Mouse (Mus musculus): Measurements from ENCODE around the gene Ccdc127.
A peak's percentile ranks its signal among the peaks of the same experiment; 100 is the strongest.

The Ccdc127 gene

DNA sequence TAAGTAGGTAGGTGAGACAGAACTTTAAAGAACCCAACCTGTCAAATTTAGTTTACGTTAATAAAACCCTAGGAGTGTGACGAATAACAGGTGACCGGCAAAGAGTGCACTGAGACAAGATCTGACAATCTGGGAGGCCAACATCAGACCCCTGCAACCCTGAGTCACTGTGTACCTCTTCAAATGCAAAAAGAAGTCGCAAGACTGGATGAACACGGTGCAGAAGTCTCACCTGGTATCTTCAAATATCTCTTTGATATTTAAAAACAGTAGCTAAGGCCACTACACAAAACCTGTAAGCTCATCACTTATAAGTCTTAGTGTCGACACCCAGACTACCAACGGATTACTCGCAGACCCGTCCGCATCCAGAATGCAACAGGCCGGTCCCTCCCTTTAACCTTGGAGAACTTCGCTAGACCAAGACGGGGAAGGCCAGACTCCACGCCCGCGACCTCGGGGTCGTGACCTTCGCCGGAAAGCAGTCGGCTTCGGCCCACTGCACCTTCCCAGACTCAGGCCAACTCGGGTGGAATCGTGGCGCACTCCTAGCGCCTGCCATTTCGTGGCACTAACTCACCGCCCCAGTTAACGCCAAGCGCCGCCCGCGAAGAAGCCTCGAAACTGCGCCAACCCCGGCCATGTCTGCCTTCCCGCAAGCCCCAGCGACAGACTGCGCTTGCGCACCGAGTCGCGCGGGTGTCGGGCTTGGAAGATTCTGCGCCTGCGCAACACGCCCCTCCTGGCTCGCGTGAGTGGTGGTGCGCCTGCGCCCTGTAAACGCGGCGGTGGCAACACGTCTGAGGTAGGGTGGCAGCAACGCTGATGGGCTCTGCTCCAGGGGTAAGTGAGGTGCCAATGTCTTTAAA lies at the start of gene Ccdc127, which contains the start of gene Sdha:
Ccdc127 (plus strand) TSS at position 744 of the 869 bp plus-strand sequence.
Sdha (minus strand) TSS at position 715 of the 869 bp plus-strand sequence.
- DNase-seq (ENCODE audit: extremely low read depth, low read depth, low spot score): no peak

DNA sequence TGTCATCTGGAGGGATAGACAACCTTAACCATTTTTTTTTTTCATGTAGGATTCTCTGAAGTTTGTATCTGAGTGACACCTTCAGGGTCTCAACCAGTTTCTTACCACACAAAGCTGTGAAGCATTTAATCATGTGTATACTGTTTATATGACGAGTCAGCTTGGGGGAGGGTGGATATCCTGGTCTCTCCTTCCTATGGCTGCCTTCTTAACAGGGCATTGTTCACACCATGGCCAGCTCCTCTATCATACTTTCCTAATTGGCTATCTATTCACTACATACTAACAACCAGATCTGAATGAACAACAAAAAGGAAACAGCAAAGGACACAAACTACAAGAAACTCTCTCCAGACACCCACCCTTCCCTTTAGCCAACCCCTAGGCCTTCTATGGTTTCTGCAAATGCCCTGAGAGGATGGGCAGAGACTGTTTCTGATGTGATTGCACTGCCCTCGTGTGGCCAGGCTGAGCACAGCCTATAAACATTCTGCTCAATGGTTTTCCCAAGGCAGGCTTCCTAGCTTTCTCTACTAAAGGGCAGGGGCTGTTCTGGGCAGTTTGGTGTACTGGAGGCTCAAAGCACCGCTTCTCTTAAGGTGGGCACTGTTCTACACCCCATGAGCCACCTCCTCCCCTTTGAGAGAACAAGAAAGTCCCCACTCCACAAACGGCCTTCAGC lies 49.0 kb upstream of the Ccdc127 start:
- DNase-seq (ENCODE audit: extremely low read depth, low read depth, low spot score): no peak

DNA sequence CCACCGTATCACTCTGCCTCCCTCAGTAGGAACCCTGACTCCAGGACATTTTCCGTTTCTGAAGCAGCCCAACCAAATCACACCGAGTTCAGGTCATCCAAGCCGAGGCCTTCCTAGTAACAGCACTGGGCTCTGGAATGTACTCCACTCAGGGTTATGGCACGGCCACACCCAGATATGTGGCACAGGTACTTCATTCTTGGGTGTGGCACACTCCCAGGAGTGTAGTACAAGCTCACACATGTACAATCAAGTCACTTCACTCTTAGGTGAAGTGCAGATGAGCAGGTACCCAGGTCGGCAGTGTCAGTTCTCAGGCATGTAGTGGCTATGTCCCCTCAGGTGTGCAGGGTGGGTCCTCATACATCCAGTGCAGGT lies 48.5 kb upstream of the Ccdc127 start:
- DNase-seq (ENCODE audit: extremely low read depth, low read depth, low spot score): no peak

DNA sequence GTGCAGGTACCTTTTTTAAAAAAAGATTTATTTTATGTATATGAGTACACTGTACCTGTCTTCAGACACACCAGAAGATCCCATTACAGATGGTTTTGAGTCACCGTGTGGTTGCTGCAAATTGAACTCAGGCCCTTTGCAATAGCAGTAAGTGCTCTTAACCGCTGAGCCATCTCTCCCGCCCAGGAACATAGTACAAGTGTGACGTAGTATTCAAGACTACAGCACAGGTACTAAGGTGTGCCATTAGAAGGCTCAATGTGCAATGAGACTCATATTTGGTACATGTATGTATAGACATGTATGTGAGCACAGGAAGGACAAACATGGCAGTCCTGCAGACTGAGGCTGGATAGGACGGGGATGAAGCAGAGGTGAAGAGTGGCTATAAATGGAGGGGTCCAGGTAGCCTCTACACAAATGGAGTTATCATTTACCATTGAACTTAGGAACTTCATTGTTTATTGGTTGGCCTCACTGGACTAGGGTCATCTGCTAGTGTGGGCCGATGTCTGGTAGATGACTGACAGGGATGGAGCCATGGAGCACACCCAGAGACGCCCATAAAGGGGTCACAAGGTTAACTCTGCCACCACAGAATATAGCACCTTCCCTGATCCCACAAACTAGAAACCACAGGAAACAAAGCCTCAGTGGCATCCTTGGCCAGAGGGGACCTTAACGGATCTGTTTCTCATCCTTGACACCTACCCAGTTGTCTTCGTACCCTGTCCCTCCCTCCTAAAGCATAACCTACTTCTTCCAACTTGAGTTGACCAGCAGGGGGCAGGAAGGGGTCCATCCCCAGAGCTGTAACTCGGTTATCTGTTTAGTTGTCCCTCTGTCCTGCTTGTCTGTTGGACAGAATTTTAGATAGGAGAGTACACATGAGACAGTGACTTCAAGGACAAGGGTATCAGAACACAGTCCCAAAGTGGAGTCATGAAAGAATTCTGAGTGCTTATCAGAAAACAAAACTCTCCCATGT lies 47.8 kb upstream of the Ccdc127 start:
- no peak for DNase-seq (ENCODE audit: extremely low read depth, low read depth, low spot score)

DNA sequence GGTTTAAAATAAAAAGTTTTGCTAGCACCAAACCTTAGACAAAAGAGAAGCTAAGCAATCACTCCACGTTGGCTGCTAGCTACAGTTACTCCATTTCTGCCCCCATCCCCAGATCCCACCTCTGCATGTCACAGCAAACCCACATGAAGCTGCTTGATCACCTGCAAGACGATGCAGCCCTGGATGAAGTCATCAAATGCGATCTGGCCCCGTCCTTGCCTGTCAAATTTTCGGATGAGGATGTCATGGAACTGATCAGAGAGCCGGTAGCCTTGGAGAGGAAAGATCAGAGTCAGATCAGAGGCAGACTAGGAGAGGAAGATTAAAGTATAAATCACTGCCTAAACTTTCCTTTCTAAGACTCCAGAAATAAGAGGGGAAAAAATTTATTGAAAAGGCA lies 44.7 kb upstream of the Ccdc127 start:
- DNase-seq (ENCODE audit: extremely low read depth, low read depth, low spot score): no peak

DNA sequence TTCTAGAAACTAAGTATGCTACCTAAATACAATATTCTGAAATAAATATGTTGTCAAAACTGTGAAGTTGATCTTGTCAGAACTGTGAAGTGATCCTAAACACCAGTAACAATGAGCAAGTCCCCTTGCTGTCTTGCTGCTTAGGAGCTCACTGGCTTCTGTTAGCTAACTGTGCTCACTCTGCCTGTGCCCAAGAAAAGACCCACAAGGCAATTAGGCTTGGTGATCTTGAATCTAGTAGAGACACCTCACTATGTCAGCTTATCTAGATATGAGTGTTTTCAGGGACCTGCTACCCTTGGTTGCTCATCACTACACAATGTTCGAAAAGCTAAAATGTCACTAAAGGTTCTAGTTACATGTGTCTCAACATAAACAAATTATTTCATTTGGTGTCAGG lies 44.3 kb upstream of the Ccdc127 start:
- no peak for DNase-seq (ENCODE audit: extremely low read depth, low read depth, low spot score)

DNA sequence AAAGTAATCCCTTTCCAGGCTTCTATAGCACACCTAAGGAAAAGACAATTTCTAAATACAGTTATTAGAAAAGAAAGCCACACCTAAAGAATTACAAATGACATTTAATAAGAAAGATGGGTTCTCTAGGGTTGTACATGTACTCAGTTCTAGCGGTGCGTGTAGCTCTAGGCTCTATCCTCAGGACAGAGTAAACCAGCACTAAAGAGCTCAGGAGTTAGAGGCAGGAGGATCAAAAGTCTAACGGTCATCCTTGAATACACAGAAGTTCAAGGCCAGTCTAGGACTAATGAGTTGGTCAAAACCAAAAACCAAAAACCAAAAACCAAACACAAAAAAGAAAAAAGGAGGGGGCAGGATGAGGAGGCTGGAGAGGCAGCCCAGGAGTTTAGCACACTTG lies 35.5 kb upstream of the Ccdc127 start:
- no peak for DNase-seq (ENCODE audit: extremely low read depth, low read depth, low spot score)

DNA sequence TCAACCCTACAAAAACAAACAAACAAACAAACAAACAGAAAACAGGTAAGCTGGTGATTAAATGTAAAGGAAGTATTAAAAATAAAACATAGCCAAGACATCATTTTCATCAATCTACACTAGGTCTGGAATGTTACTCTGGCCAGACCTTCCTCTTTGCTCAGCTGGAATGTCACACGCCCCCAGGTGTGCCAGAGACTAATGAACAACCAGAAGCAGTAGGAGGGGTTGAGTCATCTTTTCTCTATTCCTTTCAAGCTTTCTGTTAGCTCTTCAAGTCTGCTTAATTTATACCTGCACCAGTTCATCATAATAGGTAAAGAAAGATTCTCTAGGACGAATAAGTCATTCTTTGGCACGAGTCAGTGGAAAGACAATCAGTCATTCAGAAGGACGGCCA lies 33.7 kb upstream of the Ccdc127 start:
- no peak for DNase-seq (ENCODE audit: extremely low read depth, low read depth, low spot score)

DNA sequence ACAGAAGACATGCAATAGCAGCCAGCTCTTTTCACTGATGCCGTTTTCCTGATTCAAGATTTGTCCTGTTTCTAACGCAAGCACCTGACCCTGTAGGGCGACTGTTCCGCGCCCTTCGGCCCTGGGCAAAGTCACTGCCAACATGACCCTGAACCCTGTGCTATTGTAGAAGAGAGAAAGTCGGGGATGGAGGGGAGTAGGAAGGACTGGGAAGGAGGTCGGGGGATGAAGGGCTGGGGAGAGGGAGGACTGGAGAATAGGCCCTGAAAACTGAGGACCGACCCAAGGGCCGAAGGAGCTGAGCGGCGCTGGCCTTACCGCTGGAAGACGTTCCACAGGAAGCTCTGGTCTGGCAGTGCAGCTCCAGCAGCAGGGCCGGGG lies 33.3 kb upstream of the Ccdc127 start:
- DNase-seq (ENCODE audit: extremely low read depth, low read depth, low spot score): no peak

DNA sequence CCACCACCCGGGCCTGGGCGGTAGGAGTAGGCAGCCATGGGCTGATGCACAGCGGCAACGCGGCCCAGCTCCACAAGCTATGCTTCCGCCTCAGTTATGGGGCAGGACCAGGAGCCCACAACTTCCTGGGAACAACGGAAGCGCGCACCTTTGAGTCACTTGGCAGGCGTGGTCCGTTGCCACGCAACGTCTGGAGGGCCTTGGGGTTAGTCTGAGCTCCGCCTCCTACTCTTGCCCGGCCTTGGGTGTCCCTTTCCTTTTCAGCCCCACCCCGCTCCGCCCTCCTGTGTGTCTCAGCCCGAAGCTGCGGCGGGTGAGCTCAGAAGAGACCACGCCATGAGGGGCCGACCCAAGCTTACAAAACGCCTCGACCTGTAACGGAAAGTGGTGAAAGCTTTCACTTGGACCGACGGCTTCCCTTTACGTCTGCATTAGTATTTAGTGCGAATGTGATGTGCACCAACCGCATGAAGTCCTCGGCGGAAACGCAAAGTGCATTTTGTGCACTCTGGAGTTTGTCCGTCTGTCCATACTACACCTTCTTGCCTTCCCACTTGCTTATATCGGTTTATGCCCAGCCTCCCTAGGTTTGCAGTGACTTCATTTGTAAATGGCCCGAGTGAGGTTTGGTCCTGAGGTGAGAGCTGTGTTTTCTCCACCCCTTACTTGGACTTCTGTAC lies 32.8 kb upstream of the Ccdc127 start, which contains the start of gene Pdcd6:
Pdcd6 (minus strand) TSS at position 411 of the 680 bp plus-strand sequence.
- DNase-seq (ENCODE audit: extremely low read depth, low read depth, low spot score): peak; percentile 66

DNA sequence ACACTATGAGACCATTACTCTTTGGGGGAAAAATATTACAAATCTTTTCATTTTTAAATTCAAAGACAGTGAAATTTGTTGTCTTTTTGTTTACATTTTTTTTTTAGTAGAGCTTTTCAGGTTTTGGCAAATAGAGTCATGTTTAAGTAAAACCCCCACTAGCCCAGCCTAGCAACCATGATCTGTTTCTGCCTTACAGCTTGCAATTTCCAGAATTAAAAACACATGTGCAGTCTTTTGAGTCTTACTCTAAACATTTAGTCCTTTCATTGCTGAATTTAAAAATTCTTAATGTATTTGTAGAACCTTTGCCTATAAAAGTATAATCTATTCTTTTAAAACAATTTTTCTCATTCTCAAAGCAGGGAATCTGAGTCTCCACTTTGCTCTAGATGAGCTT lies 20.8 kb upstream of the Ccdc127 start:
- DNase-seq (ENCODE audit: extremely low read depth, low read depth, low spot score): no peak

DNA sequence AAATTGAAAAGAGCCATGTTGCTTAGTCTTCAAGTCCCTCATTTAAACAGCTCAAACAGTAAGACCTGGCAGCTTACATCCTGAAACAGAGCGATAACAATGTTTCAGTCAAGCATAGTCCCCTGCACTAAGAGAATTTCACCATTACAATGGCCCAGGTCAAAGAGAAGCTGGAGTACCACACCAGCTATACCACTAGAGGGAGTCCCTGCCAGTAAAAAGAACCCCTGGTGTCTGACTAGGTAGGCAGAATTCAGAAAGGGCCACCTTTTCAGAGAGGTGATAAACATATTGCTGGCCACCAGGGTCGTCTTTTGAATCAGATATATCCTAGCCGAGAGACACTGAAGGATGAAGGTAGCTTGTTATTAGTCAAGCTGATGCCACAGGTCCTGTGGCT lies 9.1 kb upstream of the Ccdc127 start:
- no peak for DNase-seq (ENCODE audit: extremely low read depth, low read depth, low spot score)

DNA sequence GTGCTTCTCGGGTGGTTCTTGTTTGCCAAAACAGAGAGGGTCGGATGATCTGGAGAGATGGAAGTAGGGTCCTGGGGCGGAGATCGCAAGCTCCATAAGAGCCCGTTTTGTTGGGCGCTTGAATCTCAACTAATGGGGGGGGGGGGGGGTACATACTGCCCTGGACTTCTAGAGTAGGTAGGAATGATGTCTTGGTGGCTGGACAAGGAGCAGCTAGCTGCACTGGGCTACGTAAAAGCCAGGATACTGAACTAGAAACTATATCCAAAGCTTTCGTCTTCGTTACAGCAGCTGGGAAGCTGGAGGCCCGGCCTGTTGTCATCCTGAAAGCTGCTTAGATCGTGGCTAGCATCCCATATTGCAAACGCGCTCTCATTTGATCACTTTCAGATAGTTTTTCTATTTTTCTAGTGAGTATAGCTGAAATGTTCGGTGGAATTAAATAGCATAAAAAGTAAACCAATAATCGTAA lies 362 bp downstream of the Ccdc127 start:
- no peak for DNase-seq (ENCODE audit: extremely low read depth, low read depth, low spot score)

DNA sequence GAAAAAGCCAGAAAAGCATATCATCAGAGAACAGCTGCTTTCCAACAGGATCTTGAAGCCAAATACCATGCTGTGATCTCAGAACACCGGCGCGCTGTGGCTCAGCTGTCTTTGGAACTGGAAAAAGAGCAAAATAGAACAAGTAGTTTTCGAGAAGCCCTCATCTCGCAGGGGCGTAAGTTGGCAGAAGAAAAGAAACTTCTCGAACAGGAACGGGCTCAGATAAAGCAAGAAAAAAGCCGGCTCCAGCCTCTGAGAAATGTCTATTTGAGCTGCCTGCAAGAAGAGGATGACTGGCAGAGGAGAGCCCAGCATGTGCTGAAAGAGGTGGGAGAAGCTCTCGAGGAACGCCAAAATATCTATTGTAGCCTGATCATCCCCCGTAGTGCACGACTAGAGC lies 6.4 kb downstream of the Ccdc127 start:
- DNase-seq (ENCODE audit: extremely low read depth, low read depth, low spot score): no peak

DNA sequence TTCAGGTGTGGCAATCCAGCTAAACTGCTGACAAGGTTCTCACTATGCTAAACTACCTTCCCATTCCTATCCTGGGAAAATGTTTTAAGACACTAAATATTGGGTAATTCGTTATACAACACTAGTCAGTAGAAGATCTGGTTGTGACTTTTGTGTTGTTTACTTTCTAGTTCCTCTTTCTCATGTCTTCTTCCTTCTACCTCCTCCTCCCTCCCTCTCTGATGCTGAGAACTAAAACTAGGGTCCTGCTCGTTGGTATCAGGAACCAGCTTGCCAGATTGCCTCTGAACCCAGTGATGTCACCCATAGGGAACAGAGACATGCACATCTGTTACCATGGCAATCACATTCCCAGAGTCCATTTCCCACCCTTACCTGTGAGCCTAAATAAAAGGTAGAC lies 12.1 kb downstream of the Ccdc127 start:
- no peak for DNase-seq (ENCODE audit: extremely low read depth, low read depth, low spot score)

DNA sequence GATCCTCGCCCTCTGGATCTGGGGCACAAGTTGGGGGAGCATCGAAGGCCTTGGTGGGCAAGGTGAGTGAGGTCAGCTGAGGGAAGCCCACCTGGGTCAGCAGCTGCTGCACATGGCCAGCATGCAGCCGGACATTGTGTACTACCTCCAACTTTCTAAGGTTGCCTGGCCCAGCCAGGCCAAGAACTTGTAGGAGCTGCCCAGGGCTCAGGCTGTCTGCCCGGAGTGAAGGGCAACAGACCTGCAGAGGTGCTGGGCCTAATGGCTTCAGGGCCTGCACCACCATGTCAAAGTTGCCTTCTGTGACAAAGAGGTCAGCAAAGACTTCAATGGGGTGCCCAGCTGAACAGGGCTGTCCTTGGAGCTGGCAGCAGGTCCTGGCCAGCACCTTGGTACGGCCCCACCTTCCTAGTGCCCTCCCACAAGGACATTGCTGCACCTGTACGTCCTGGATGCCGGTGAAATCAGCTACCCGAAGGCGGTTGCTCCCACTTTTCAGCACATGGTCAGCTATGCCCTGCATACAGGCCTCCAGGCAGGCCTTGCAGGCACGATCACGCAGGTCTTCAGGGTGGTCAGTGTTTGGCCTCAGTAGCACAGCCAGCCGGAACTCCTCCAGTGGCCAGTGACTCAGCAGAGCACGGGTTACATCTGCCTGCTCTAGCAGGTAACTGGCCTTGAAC lies 13.2 kb downstream of the Ccdc127 start:
- DNase-seq (ENCODE audit: extremely low read depth, low read depth, low spot score): no peak

DNA sequence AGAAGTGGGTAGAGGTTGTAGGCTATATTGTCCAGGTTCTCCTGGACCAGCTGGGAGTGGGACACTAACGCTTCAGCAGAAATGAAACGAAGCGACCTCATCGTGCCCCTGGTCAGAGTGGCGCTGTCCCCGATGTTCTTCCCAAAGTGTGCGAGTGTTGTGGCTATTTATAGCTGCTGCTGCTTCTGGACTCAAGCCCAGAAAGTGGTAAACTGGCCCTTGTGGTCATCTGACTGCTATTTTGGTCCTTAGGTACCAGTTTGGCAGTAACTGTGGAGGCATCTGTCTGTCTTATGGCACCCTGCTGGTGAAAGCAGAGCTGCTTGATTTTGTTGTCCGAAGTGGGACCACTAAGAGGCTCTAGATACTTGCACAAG lies 13.7 kb downstream of the Ccdc127 start, which contains the start of gene Lrrc14b:
Lrrc14b (minus strand) TSS at position 147 of the 377 bp plus-strand sequence.
- DNase-seq (ENCODE audit: extremely low read depth, low read depth, low spot score): no peak

DNA sequence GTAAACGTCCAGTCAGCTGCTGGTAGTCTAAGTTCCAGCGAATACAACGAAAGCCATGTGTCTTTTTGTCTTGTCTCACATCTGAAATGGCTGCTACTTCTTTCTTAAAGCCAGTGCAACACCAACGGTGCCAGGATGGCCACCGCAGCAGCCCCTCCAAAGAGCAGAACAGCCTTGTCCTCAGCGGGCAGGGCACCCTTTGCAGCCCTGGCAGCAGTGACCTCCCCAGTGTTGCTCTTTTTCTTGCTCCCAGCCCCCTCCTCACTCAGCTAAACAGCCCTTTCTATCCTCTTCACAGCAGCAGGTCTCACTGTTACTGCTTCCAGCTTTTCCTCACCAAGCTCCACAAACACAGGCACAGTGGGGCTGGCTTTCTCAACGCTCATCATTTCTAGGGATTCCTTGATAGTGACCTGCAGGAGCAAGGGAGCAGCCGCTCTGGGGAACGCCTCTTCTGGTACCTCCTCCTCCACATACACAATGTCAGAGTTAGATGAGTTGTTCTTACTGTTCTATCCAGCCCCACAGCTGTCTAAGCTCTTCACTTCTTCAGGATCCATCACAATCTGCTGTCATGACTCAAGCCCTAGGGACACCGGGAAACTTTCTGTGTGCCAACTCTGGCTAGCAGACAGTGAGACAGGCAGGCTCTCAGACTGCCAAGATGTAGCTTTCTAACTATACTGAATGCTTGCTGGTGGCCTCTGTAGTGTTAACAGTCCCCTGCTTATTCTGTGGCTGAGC lies 31.6 kb downstream of the Ccdc127 start:
- DNase-seq (ENCODE audit: extremely low read depth, low read depth, low spot score): no peak

DNA sequence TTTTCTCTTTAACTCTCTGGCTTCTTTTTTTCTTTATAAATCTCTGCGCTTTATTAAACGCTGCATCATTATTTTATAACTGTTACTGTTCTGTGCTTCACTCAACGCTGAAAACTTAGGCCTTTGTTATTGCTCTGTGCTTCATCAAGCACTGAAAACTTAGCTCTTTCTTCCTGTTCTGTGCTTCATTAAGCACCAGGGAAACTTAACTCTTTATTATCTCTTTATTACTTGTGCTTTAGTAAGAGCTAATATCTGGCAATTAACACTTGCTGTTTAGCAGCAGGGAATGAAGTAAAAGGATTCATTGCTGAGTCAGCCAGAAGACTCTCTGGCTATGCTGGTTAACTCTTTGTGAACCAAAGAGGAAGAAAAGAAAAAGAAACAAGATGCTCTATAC lies 32.2 kb downstream of the Ccdc127 start:
- DNase-seq (ENCODE audit: extremely low read depth, low read depth, low spot score): no peak
